Mouse (Mus musculus) kidney, adult 11 months (tissue): Measurements from ENCODE around the gene Mansc1.
"Not testable (repeated sequence)": the region's sequence is repeated elsewhere in the genome, so short reads cannot be mapped to it uniquely, and the experiment has no call there.

Source experiments
- DNase-seq: peaks from one replicate; pipeline ENCODE4 v3.0.0; 2022

The Mansc1 gene

GRCm38 (mm10) chr6:134631947-134632687 lies at the start of gene Mansc1:
Gene Mansc1, minus strand, starts transcription at chr6:134632488.
- peak; percentile 53 for DNase-seq

GRCm38 (mm10) chr6:134679330-134679729 lies 47.0 kb upstream of the Mansc1 start:
- not testable (repeated sequence) for DNase-seq

GRCm38 (mm10) chr6:134678037-134678436 lies 45.7 kb upstream of the Mansc1 start:
- DNase-seq: no peak

GRCm38 (mm10) chr6:134677504-134677903 lies 45.2 kb upstream of the Mansc1 start:
- no peak for DNase-seq

- DNase-seq: not testable (repeated sequence)
Observed at GRCm38 (mm10) chr6:134673712-134674111, 41.4 kb upstream of the Mansc1 start.

GRCm38 (mm10) chr6:134670881-134671411 lies 38.7 kb upstream of the Mansc1 start:
- no peak for DNase-seq

GRCm38 (mm10) chr6:134669179-134669865 lies 37.0 kb upstream of the Mansc1 start:
- DNase-seq: no peak

GRCm38 (mm10) chr6:134668519-134668918 lies 36.2 kb upstream of the Mansc1 start:
- no peak for DNase-seq

GRCm38 (mm10) chr6:134665817-134666216 lies 33.5 kb upstream of the Mansc1 start:
- DNase-seq: no peak

- DNase-seq: no peak
Observed at GRCm38 (mm10) chr6:134664573-134664972, 32.3 kb upstream of the Mansc1 start.

GRCm38 (mm10) chr6:134660714-134661406 lies 28.6 kb upstream of the Mansc1 start:
- no peak for DNase-seq

GRCm38 (mm10) chr6:134659108-134659958 lies 27.0 kb upstream of the Mansc1 start:
- peak; percentile 63 for DNase-seq

GRCm38 (mm10) chr6:134656527-134656926 lies 24.2 kb upstream of the Mansc1 start:
- no peak for DNase-seq

- DNase-seq: no peak
Observed at GRCm38 (mm10) chr6:134648356-134648755, 16.1 kb upstream of the Mansc1 start.

- DNase-seq: no peak
Observed at GRCm38 (mm10) chr6:134647621-134648020, 15.3 kb upstream of the Mansc1 start.

GRCm38 (mm10) chr6:134646835-134647234 lies 14.5 kb upstream of the Mansc1 start:
- DNase-seq: no peak

GRCm38 (mm10) chr6:134643296-134643695 lies 11.0 kb upstream of the Mansc1 start:
- no peak for DNase-seq

- DNase-seq: no peak
Observed at GRCm38 (mm10) chr6:134641738-134642446, 9.6 kb upstream of the Mansc1 start.

- DNase-seq: peak; percentile 91
Observed at GRCm38 (mm10) chr6:134640485-134641475, 8.5 kb upstream of the Mansc1 start.

- no peak for DNase-seq
Observed at GRCm38 (mm10) chr6:134639900-134640299, 7.6 kb upstream of the Mansc1 start.
